Mouse (Mus musculus) embryonic facial prominence, embryonic 12.5 days (tissue): Measurements from ENCODE around the gene Mrpl43. TPM values are rescaled to one million over a fixed set of nuclear protein-coding genes. Genes with fewer than 3 reads are reported as not detected.
A peak's percentile ranks its signal among the peaks of the same experiment; 100 is the strongest.
"Not testable (repeated sequence)": the region's sequence is repeated elsewhere in the genome, so short reads cannot be mapped to it uniquely, and the experiment has no call there.

Experiments
- ATAC-seq: fragments of 200-750 bp; cut with Nextera tagmentation; 2 replicates; pipeline ENCODE4 v1.8.0; 2017; ENCODE audit not compliant: insufficient number of reproducible peaks, insufficient read depth, low FRiP score, low TSS enrichment
- H3K27ac ChIP-seq: fragments of 300-500 bp; sonication (generic); 2 replicates; pipeline ENCODE4 v1.5.1; 2016; ENCODE audit warnings: mild to moderate bottlenecking
- H3K27me3 ChIP-seq: fragments of 300-500 bp; sonication (generic); 2 replicates; pipeline ENCODE4 v1.6.1; 2016; ENCODE audit warnings: mild to moderate bottlenecking, moderate library complexity
- H3K36me3 ChIP-seq: fragments of 300-500 bp; sonication (generic); 2 replicates; pipeline ENCODE4 v1.6.1; 2016; ENCODE audit warnings: mild to moderate bottlenecking
- H3K4me1 ChIP-seq: fragments of 300-500 bp; sonication (generic); 2 replicates; pipeline ENCODE4 v1.6.1; 2016
- H3K4me2 ChIP-seq: fragments of 300-500 bp; sonication (generic); replicated peaks from 2 replicates; pipeline ENCODE4 v1.6.1; 2016; ENCODE audit warnings: mild to moderate bottlenecking, moderate library complexity
- H3K4me3 ChIP-seq: fragments of 300-500 bp; sonication (generic); 2 replicates; pipeline ENCODE4 v1.5.1; 2016; ENCODE audit warnings: mild to moderate bottlenecking
- H3K9ac ChIP-seq: fragments of 300-500 bp; sonication (generic); 2 replicates; pipeline ENCODE4 v1.6.1; 2016; ENCODE audit warnings: mild to moderate bottlenecking, moderate library complexity
- H3K9me3 ChIP-seq: fragments of 300-500 bp; sonication (generic); 2 replicates; pipeline ENCODE4 v1.6.1; 2016; ENCODE audit warnings: mild to moderate bottlenecking, moderate library complexity
- WGBS: fragments of 180-500 bp; shearing (Covaris S2); methylation state at CpG from one replicate; pipeline ENCODE4 v1.1.7; 2016; 5-methylcytosine and 5-hydroxymethylcytosine counted together
- polyA plus RNA-seq: library from polyadenylated mRNA; unstranded; fragments of >200 nt; fragmentation: Nextera tagmentation; extraction: Ambion mirVana; gene quantifications from 2 replicates; pipeline ENCODE4 v1.2.1, GENCODE M21; 2016

Mrpl43 gene
- polyA plus RNA-seq, 1 experiment from 2014 or later, result 74.5 TPM

DNA sequence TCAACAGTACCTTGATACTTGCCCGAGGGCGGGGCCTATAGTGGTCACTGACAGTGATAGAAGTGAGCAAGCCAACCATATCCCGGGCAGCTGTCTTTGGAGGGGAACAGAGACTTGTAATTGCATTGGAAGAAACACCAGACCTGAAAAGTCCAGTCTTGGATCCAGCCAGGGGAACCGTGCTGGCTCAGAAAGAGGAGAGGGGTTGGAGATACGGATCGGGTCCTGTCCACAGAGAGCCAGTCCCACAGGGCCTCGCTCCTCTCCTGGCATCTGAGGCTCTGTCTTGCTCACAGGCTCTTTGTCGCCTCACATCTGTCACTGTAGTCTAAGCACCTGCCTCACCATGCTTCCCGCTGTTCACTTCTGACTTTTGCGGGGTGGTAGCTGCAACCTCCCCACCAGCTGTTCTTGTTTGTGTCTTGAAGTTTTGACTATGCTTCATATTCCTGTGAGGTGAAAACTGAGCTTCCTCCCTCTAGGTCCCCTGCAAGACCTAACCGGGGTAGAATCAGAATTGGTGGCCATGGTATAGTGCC lies 38.2 kb upstream of the Mrpl43 start:
- H3K36me3 ChIP-seq, result no peaks in the 10 kb centered on the region
- no peak overlapping the region for H3K27ac ChIP-seq
- no peak for ATAC-seq
- no peaks in the 10 kb centered on the region for H3K9me3 ChIP-seq
- no peak overlapping the region for H3K4me3 ChIP-seq
- peaks cover 24% of the 10 kb centered on the region for H3K4me1 ChIP-seq
- H3K4me2 ChIP-seq, result no peak overlapping the region
- H3K27me3 ChIP-seq, result peaks cover 46% of the 10 kb centered on the region
- 64% methylated on average over 11 of the region's 11 CpGs for WGBS
- H3K9ac ChIP-seq, result no peak overlapping the region

DNA sequence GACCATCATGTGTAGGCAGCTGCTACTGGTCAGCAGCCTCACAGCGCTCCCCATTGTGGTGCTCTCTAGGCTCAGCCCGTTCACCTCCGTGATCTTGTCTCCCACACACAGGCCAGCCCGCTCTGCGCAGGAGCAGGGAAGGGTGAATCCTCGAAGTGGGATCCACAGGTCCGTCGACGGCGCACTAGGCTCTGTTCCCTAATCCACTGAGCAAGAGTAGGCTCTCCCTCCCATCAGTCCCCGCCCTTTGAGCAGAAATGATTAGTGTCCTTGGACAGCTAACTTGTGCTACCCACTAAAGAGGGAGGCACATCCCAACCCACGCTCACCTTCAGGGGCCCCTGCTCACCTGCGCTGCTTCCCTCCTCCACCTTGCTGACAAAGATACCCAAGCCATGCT lies 34.0 kb upstream of the Mrpl43 start:
- no peak overlapping the region for H3K4me2 ChIP-seq
- no peaks in the 10 kb centered on the region for H3K36me3 ChIP-seq
- H3K9ac ChIP-seq, result no peak overlapping the region
- no peak overlapping the region for H3K27ac ChIP-seq
- peaks cover 39% of the 10 kb centered on the region for H3K27me3 ChIP-seq
- no peak overlapping the region for H3K4me3 ChIP-seq
- H3K9me3 ChIP-seq, result no peaks in the 10 kb centered on the region
- no peak for ATAC-seq
- no peaks in the 10 kb centered on the region for H3K4me1 ChIP-seq
- WGBS, result 47% methylated on average over 13 of the region's 13 CpGs

DNA sequence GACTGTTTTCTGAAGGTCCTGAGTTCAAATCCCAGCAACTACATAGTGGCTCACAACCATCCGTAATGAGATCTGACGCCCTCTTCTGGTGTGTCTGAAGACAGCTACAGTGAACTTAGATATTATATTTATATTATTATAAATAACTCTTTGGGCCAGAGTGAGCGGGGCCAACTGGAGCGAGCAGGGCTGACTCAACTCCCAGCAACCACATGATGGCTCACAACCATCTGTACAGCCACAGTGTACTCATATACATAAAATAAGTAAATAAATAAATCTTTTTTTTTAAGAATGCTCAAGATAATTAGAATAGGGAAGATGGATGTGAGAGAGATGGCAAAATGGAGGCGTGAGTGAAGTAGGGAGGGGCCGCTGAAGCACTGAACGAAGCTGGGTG lies 32.0 kb upstream of the Mrpl43 start:
- not testable (repeated sequence) for H3K4me2 ChIP-seq, ATAC-seq, H3K36me3 ChIP-seq, H3K9me3 ChIP-seq, H3K27ac ChIP-seq, H3K4me3 ChIP-seq, H3K4me1 ChIP-seq, H3K9ac ChIP-seq
- H3K27me3 ChIP-seq, result peaks cover 29% of the 10 kb centered on the region
- WGBS, result 91% methylated on average over 7 of the region's 7 CpGs

DNA sequence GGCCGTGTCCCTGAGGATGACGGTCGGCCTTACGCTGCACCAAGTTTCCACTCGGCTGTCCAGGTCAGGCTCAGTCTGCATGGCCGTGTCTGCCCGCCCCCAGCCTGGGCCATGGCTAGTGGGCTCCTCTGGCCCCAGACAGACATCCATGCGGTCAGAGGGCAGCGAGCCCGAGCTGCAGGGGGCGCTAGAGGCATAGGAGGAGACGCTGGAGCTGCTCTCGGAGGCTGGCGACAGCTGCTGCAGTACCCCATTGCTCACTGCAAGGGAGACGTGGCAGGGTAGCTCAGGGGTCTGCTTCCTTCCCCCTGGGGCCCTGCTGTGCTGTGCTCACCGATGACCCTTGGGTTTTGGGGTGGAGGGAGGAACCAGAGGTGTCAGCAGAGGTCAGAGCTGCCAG lies 30.6 kb upstream of the Mrpl43 start:
- no peaks in the 10 kb centered on the region for H3K4me1 ChIP-seq
- H3K36me3 ChIP-seq, result no peaks in the 10 kb centered on the region
- no peak overlapping the region for H3K4me2 ChIP-seq
- no peak for ATAC-seq
- H3K9ac ChIP-seq, result no peak overlapping the region
- peaks cover 29% of the 10 kb centered on the region for H3K27me3 ChIP-seq
- no peak overlapping the region for H3K4me3 ChIP-seq
- no peaks in the 10 kb centered on the region for H3K9me3 ChIP-seq
- WGBS, result 29% methylated on average over 15 of the region's 16 CpGs
- H3K27ac ChIP-seq, result no peak overlapping the region

DNA sequence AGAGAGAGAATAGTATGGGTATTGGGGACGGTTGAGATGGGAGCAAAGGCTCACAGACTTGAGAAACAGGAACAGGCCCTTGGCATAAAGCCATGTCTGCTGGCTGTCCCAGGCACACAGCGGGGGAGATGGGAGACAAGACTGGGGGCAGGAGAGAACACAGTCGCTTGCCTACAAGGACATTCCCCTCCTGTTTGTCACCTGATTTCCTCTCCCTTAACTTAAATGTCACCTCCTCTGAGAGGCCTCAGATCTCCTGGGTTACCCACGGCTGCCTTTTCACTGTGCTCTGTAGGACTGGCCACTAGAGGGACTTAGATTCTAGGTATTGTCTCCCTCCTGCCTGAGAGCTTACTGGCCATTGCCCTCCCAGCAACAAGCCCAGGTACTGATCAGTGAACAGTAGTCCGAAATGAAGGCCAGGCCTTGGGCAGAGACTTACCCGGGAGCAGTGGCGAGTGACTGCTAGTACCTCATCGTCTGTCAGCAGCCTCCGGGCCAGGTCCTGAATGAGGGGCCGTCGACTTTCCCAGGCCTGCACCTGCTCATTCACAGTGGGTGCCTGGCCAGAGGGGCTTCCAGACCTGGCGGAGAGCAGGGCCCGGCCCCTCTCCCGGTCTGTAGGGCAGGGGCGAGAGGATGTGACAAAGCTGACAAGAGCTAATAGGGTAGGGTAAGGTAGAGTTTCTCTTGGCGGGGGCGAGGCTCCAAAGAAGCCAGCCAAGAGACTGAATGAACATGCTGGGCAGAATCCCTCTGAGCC lies 26.5 kb upstream of the Mrpl43 start:
- 52% methylated on average over 17 of the region's 17 CpGs for WGBS
- H3K4me1 ChIP-seq, result peaks cover 10% of the 10 kb centered on the region; the same call in 1 of the 2 replicates

DNA sequence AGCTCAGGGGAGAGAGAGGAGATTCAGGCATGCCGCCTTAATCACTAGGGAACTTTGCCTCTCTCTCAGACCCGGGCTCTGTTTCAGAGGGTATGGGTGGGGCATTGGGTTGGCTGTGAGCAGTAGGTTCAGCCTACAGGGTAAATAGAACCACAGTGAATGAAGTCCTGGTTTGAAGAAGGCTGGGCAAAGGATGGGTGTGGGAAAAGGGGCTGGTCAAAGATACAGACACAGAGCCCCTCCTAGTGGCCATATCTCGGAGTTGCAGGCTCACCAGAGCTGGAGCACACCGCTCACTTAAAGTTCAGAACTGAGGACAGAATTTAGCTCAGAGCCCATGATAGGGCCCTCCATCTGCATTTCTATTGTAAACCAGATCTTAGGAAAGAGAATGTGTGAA lies 25.5 kb upstream of the Mrpl43 start:
- Histone ChIP-seq H3K4me3 (no peak overlapping the region), H3K36me3 (peaks cover 26% of the 10 kb centered on the region), H3K27ac (no peak overlapping the region), H3K9ac (no peak overlapping the region), H3K27me3 (0 out of 2 replicates have a peak, but pooled peaks cover 2% of the 10 kb centered on the region), H3K4me2 (no peak overlapping the region), H3K4me1 (peaks cover 10% of the 10 kb centered on the region; the same call in 1 of the 2 replicates), H3K9me3 (no peaks in the 10 kb centered on the region)
- no peak for ATAC-seq
- WGBS, result 18% methylated on average over 4 of the region's 4 CpGs

More for the DNA sequence above, 26.5 kb upstream of the Mrpl43 start:
- Histone ChIP-seq H3K4me3 (no peak overlapping the region), H3K9ac (no peak overlapping the region; the same call in 1 of the 2 replicates), H3K27me3 (0 out of 2 replicates have a peak, but pooled peaks cover 3% of the 10 kb centered on the region), H3K9me3 (no peaks in the 10 kb centered on the region), H3K27ac (no peak overlapping the region), H3K4me2 (no peak overlapping the region), H3K36me3 (peaks cover 17% of the 10 kb centered on the region)
- no peak for ATAC-seq

DNA sequence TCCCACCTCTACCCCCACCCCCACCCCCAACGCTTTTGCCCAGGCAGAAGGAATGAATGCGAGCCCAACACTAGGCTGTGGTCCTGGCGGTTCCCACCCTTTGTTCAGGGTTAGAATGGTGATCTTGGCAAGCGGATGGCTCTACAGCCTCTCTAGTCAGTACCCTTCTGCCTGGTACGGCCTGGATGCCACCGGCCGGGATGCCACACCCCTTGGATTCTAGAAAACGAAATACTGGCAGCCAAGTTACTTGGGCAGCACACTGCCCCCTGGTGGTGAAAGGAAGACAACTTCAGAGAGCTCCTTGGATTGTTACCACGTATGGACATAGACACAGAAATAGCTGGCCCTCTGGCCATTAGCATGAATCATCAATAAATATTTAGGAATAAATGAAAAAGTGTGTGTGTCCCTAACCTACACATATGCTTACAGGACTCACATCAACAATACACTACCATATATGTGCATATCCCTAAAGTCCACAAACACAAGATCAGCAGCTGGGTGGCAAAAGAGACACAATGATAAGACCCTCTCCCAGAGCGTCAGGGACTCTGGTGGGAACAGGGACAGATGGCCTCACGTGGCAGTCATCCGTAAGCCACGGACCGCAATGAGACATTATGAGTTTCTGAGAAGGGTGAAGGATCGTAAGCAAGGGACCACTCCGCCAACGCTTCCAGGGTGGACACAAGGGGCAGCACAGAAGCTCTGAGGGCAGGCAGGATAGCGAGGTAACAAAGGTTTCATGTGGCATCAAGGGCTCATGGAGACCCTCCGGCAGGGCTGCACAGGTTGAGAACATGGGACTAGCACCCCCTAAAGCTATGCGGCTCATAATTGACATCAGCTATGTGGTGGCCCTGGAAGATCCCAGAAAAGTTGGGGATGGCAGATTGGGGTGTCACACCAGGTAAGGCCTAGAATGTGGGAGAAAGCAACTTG lies 24.8 kb upstream of the Mrpl43 start:
- 44% methylated on average over 20 of the region's 20 CpGs for WGBS
- Histone ChIP-seq H3K9ac (0 out of 2 replicates have a peak overlapping the region, but pooled peaks have one; percentile 30), H3K9me3 (no peaks in the 10 kb centered on the region), H3K27me3 (no peaks in the 10 kb centered on the region), H3K36me3 (peaks cover 33% of the 10 kb centered on the region), H3K27ac (no peak overlapping the region), H3K4me1 (peaks cover 10% of the 10 kb centered on the region; the same call in 1 of the 2 replicates), H3K4me2 (peak overlapping the region; percentile 37; the same call in 1 of the 2 replicates), H3K4me3 (no peak overlapping the region)
- ATAC-seq, result 0 out of 2 replicates have a peak, but pooled peaks have one; percentile 50

DNA sequence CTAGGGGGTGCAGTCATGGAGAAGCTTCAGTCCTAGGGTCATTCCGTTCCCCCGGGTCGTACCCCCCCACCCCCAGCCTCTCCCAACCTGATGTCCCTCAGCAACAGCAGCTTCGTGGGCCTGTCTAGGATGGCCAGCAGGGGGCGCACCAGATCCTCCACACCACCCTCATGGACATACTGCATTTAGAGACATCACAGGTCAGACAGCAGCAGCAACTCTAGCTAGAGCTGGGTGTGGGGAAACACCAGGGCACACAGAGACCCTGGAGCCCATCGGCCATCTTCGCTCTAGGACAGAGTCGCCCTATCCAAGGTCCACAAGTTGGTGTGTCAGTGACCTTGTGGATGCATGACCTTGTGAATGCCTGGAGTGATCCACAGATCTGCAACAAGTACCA lies 23.9 kb upstream of the Mrpl43 start:
- no peak overlapping the region for H3K9ac ChIP-seq
- no peak overlapping the region for H3K4me2 ChIP-seq
- no peaks in the 10 kb centered on the region for H3K9me3 ChIP-seq
- H3K27me3 ChIP-seq, result no peaks in the 10 kb centered on the region
- H3K27ac ChIP-seq, result no peak overlapping the region
- no peak for ATAC-seq
- H3K4me1 ChIP-seq, result peaks cover 10% of the 10 kb centered on the region; the same call in 1 of the 2 replicates
- peaks cover 42% of the 10 kb centered on the region for H3K36me3 ChIP-seq
- 40% methylated on average over 6 of the region's 8 CpGs for WGBS
- no peak overlapping the region for H3K4me3 ChIP-seq

DNA sequence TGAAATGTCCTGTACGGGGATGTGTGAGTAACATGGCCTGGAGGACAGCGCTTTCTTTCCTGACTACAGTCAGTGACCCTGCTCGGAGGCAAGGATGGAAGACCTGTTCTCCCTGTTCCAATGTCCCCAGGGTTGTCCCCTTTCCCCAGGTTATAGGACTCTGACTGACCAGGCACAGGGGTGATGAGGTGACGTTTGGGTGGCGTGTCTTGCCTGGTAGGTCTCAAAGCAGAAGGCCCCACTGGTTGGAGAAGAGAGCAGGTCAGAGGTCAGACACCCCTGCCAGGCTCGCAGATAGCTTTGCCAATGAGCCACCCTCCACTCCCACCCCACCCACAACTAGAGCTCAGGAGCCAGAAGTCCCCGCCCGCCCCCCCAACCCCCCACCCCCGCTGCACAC lies 23.3 kb upstream of the Mrpl43 start:
- no peak overlapping the region for H3K27ac ChIP-seq
- WGBS, result 59% methylated on average over 8 of the region's 9 CpGs
- no peak for ATAC-seq

DNA sequence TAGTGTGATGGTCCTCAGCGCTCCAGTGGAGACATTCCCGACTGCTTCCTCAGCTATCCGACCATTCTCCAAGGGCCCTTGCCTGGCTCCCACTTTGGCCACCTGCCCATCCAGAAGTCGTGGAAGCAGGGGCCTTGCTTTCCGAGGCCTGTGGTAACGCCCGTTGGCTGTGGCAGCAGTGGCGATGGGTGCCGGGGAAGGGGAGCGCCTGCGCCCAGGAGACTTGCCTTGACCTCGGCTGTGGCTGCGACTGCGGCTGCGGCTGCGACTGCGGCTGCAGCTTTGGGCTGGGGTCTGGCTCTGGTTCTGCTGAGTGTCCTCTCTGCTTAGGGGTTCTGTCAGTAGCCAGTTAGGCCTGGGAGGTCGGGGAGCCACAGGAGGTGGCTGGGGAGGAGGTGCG lies 22.5 kb upstream of the Mrpl43 start:
- H3K9ac ChIP-seq, result no peak overlapping the region

More for the DNA sequence above, 23.3 kb upstream of the Mrpl43 start:
- peaks cover 10% of the 10 kb centered on the region; the same call in 1 of the 2 replicates for H3K4me1 ChIP-seq
- no peaks in the 10 kb centered on the region for H3K27me3 ChIP-seq
- H3K4me2 ChIP-seq, result no peak overlapping the region
- H3K4me3 ChIP-seq, result no peak overlapping the region
- H3K9ac ChIP-seq, result no peak overlapping the region
- no peaks in the 10 kb centered on the region for H3K9me3 ChIP-seq
- peaks cover 47% of the 10 kb centered on the region for H3K36me3 ChIP-seq

DNA sequence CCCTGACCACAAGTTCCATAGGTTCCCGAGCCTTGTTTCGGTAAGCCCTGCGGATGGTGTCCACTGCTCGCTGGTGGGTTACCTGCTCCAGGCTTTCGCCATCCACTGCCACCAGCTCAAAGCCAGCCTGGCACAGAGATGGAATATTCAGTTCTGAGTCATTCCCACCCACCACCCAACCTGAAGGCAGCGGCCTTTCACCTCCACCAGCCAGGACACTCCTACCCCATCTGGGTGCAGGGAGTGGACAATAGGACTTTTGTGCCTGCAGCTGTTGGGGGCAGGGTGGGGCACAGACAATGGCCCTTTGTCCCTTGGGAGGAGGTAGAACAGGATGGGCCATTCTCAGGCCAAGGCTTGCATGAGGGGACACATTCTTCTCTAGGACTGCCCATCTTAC lies 21.6 kb upstream of the Mrpl43 start:
- Histone ChIP-seq H3K4me2 (no peak overlapping the region), H3K9ac (no peak overlapping the region), H3K27ac (no peak overlapping the region), H3K27me3 (no peaks in the 10 kb centered on the region), H3K4me3 (no peak overlapping the region), H3K4me1 (peaks cover 10% of the 10 kb centered on the region; the same call in 1 of the 2 replicates), H3K36me3 (peaks cover 60% of the 10 kb centered on the region), H3K9me3 (no peaks in the 10 kb centered on the region)
- WGBS, result 65% methylated on average over 6 of the region's 6 CpGs
- ATAC-seq, result no peak

More for the DNA sequence above, 22.5 kb upstream of the Mrpl43 start:
- Histone ChIP-seq H3K4me1 (peaks cover 10% of the 10 kb centered on the region; the same call in 1 of the 2 replicates), H3K9me3 (no peaks in the 10 kb centered on the region), H3K4me3 (no peak overlapping the region), H3K36me3 (peaks cover 54% of the 10 kb centered on the region), H3K27me3 (no peaks in the 10 kb centered on the region), H3K27ac (no peak overlapping the region), H3K4me2 (no peak overlapping the region)
- WGBS, result 56% methylated on average over 19 of the region's 19 CpGs
- no peak for ATAC-seq
